Mouse (Mus musculus) CD8-positive naive resting alpha-beta T cell, adult 2 months (primary cell): Measurements from ENCODE around the gene Tmem87a.

Experiments used
- DNase-seq, 2 experiments: peaks; one replicate each; pipeline ENCODE4 v3.0.0; 2022; ENCODE audit warnings: low read depth in 2 of 2, low spot score in 2 of 2

The Tmem87a gene

GRCm38 (mm10) chr2:120367416-120368207 lies 36.3 kb downstream of the Tmem87a start:
- DNase-seq, result no peak

- no peak for DNase-seq
Observed at GRCm38 (mm10) chr2:120366501-120366900, 37.4 kb downstream of the Tmem87a start.

GRCm38 (mm10) chr2:120360425-120360824 lies 43.5 kb downstream of the Tmem87a start:
- no peak for DNase-seq

GRCm38 (mm10) chr2:120352682-120353646 lies 50.9 kb downstream of the Tmem87a start, which contains the start of gene Vps39:
TSS of gene Vps39 (minus strand) at chr2:120353137.
- DNase-seq, result peak; percentile 64 to 86

DNA sequence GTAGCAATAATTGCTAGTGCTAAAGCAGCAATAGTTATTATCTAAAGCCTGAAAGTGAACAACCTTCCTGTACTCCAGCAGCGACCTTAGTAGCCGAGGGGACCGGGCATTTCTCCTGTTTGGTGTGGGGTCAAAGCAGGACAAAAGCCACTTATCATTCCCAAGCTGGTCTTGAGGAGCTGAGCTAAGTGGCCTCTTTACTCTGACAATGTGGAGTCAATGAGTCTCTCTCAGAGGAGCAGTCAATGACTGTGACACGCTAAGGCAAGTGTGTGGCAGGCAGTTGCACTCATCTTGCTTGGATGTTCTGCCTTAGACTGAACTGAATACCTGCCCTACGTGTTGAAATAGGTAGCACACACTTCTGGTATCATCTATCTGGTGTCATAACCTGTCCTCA lies 52.6 kb downstream of the Tmem87a start:
- DNase-seq, result no peak

DNA sequence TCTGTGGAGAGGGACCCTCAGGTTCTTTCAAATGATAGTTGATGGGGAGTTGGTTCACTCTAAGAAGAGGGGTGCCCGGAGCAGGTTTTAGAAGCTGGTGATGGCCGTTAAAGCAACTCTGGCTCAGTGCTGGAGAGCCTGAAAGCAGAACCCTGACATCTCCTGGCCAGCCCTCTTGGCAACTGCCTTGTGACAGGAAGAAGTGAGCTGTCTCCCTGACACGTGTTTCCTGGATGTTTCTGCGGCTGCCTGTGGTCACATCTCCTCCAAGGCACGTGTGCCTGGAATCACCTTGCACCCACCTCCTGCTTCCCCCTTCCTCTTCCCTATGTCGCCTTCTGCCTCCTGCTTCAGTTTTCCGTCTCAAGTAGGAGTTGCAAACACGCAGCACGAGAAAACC lies 55.8 kb downstream of the Tmem87a start:
- DNase-seq, result peak in 1 of 2 experiments; percentile 2

- DNase-seq, result no peak
Observed at GRCm38 (mm10) chr2:120341741-120342140, 62.2 kb downstream of the Tmem87a start.

- no peak for DNase-seq
Observed at GRCm38 (mm10) chr2:120337886-120338285, 66.0 kb downstream of the Tmem87a start.

DNA sequence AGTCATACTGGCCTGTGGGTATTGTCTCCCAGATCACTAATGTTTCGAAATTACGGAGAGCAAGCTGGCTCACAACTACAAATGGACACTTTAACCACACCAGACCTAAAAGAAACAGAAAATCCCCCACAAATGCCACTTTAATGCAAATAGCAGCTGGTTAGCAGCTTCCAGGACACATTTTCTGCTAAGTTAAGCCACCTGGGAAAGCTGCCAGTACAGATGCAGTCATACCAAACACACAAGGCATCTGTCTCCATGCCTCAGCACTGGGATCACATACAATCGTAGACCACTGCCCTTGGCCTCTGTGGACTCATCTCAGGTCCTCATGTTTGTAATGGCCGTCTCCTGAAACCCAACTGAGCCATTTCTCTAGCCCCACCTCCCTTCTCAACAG lies 72.3 kb downstream of the Tmem87a start:
- no peak for DNase-seq

GRCm38 (mm10) chr2:120315077-120315476 lies 88.8 kb downstream of the Tmem87a start:
- no peak for DNase-seq

- no peak for DNase-seq
Observed at GRCm38 (mm10) chr2:120314487-120314886, 89.4 kb downstream of the Tmem87a start.

- DNase-seq, result no peak
Observed at GRCm38 (mm10) chr2:120313976-120314375, 89.9 kb downstream of the Tmem87a start, which contains the start of gene Pla2g4f. TSS of gene Pla2g4f (minus strand) at chr2:120314165.

DNA sequence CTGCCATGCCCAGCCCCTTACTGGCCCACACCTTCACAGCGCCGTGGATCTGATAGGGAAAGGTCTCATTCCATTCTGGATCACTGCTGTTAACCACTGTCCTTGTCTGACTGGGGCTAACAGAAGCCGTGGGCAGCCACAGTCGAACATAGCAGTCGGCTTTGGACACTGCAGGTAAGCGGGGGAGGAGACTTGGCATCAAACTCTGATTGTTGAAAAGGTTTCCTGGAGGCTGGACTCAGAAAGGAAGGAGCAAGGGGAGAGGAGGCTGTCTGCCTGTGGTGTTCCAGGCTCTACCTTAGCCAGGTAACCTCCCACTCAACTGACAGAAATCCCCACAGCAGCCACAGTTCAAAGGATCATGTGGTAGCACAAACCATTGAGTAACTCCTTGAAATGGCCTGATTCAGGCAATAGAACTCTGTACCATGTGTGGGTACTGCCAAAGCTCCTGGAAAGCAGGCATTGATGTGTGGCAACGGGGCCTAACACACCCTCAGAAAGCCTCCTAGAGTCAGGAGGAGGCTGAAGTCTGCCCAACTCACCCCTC lies 91.6 kb downstream of the Tmem87a start:
- DNase-seq, result no peak
